Mouse (Mus musculus) lung, adult 18-20 months (tissue): ENCODE results near the gene Mettl24.

Experiments
- DNase-seq, 2 experiments: peaks; one replicate each; pipeline ENCODE4 v3.0.0; 2022; ENCODE audit warnings: mixed read lengths in 2 of 2

Mettl24 gene

DNA sequence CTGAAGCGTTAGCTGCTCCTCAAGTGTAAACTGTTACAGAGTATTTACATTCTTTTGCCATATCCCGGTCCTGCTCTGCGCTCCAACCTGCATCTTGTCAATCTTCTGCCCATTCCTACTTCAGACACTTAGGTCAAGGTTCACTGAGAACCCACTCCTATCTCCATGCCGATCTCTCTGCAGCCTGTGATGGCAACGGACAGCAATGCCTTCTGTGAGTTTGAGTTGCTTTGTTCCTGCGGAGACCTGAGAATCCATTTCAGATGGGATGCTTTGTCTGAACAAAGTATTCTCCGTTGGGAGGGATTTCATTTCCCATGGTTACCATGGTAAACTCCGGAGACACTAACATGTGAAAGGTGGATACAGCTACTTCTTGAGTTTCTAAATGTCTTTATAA lies 2.6 kb downstream of the Mettl24 start:
- no peak for DNase-seq

GRCm38 (mm10) chr10:40686976-40687375 lies 3.9 kb downstream of the Mettl24 start:
- no peak for DNase-seq

DNA sequence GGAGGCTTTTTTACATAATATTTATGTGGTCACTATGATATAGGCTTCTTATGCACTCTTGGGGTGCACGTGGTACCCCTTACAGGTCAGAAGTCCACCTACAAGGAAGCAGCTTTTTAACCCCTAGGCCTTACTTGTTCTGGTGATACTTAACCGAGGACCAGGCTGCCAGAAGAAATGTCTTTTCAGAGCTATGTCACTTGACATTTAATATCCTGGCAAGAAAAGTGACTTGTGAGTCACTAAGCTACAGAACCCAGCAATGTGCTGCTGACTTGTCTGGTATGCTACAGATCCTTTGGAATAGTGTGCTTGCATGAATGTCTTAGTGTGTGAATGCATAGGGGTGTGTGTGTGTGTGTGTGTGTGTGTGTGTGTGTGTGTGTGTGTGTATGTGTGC lies 4.3 kb downstream of the Mettl24 start:
- no peak for DNase-seq

DNA sequence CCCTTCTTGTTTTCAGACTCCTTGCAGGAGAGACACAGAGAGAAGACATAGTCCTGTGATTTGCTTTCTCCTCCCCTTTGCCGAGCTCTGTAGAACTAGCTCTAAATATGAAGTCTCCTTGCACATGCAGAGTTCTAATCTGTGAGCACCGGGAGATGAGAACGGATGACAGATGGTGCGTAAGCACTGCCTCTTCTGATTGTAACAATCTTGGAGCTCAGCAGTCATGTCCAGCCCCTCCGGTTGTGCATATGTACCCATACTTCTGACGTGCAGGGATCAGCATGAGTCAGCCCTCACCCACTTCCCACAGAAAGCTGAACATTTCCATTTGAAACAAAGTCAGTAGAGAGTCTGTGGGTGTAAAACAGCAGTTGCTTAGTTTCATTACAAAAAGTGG lies 5.2 kb downstream of the Mettl24 start:
- DNase-seq: no peak

GRCm38 (mm10) chr10:40688873-40689272 lies 5.8 kb downstream of the Mettl24 start:
- DNase-seq: no peak

- DNase-seq: no peak
These were observed 15.6 kb downstream of the Mettl24 start for GRCm38 (mm10) chr10:40698652-40699051.

DNA sequence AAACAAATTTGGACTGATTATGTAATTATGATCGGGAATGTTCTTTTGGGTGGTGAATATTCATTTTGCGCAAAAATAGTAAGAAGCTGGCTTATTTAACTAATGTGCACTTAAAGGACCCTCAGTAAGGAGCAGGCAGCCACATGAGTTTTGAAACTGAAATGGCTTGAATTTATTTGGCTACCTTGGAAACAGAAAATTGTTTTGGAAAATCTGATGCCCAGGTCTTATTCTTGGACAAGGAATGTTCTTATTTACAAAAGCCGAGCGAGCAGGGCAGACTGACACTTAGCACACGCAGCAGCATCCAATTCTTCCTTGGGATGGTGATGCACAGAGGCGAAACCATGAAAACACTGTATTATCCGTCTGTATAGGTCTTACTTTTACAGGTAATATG lies 28.0 kb downstream of the Mettl24 start:
- no peak for DNase-seq

DNA sequence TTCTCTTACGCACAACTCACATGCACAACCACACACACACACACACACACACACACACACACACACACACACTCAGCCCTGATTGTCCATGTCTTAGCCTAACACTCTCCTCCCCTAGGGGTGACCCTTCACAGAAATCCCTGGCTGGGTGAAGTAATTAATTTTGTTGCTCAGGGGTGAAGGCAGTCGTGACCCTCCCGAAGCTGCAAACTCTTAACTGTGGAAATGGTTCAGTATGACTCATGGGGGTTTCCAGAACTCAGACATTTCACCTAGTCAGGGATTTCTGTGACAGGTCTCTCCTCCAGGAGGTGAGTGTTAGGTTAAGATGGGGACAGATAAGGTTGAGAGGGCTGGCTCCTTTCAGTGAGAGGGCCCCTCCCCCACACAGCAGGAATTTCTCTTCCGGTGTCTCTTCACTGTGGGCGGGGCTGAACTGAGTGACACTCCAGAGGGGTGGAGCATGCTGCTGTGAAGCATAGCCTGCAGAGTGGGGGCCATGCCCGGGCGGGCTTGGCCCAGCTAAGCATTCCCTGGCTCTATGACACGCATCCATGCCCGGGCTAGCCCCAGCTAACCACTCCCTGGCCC lies 30.0 kb downstream of the Mettl24 start:
- peak; percentile 22 to 27 for DNase-seq

- DNase-seq: no peak
These were observed 30.7 kb downstream of the Mettl24 start for GRCm38 (mm10) chr10:40713829-40714228.

GRCm38 (mm10) chr10:40715151-40715550 lies 32.1 kb downstream of the Mettl24 start:
- peak in 1 of 2 experiments; percentile 15 for DNase-seq

GRCm38 (mm10) chr10:40716296-40716695 lies 33.2 kb downstream of the Mettl24 start:
- DNase-seq: no peak

DNA sequence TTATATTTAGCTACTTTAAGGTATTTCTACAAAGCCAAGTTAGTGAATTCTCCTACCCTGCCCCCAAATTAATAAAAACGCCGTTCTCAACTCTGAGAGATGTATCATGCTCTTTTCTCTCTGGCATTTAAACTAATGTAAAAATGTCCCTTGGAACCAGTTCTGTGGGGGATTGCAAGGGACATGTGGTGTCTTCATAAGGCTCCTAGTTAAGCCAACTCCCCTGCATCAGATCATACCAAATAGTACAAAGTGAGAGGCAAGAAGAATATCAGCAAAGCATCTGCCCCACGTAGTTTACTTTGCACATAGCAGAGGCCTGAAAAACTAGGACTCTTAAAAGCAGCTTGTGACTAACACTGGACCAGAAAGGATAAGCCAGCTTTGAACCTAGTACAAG lies 33.6 kb downstream of the Mettl24 start:
- no peak for DNase-seq

GRCm38 (mm10) chr10:40718362-40718761 lies 35.3 kb downstream of the Mettl24 start:
- no peak for DNase-seq

DNA sequence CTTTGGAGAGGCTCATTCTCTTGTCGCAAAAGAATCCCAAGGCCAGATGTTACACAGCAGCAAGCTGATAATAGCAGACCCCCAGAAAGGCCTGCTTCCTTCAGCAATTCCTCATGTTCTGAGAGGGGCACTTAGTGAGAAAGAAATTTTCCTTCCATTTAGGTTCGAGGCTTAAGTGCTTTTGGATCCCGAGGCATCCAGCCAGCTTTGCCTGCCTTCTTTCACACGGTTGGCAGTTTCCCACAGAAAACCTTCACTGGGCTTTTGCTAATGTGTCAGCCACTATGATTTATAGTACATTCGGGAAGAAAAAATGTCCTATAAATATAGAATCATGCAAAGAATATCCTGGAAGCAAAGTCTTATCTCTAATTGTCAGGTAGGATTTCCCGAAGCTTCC lies 36.0 kb downstream of the Mettl24 start:
- DNase-seq: no peak

- DNase-seq: no peak
These were observed 37.8 kb downstream of the Mettl24 start for GRCm38 (mm10) chr10:40720883-40721282.

GRCm38 (mm10) chr10:40724342-40724741 lies 41.3 kb downstream of the Mettl24 start:
- DNase-seq: no peak

DNA sequence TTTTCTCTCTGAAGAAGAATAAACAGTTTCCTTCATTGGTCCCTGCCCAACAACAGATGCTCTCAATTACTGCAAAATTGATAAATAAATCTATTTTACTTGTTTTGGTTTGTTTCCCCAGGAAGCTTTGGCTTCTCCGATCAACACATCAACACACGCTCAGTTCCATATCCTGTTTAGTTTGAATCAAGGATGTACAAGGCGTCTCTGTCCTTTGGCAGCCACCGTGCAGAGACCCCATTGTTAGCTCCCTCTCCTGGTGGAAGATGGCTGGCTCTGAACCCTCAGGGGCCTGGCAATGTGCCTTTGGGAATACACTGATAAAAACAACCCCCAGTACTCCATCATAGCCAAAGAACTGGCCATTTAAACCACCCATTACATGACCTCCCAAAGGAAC lies 42.0 kb downstream of the Mettl24 start:
- peak; percentile 21 to 52 for DNase-seq

DNA sequence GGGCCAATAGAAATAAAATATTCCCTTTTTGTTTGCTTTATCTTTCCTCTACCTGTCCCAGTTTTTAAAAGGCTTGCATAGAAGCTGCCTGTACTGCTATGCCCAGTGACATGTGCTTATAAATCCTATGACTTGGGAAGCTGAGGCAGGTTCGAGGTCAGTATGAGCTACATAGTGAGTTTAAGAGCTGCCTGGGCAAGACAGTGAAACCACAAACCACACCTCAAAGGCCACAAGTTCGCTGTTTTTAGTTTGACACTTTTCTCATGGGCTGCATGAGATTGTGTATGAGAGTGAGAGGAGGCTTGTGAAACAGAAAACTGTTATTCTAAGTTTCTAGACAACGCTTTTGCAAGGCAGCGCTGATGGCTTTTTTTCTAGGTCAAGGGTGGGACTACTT lies 42.4 kb downstream of the Mettl24 start:
- no peak for DNase-seq

- no peak for DNase-seq
These were observed 43.3 kb downstream of the Mettl24 start for GRCm38 (mm10) chr10:40726288-40726902.

DNA sequence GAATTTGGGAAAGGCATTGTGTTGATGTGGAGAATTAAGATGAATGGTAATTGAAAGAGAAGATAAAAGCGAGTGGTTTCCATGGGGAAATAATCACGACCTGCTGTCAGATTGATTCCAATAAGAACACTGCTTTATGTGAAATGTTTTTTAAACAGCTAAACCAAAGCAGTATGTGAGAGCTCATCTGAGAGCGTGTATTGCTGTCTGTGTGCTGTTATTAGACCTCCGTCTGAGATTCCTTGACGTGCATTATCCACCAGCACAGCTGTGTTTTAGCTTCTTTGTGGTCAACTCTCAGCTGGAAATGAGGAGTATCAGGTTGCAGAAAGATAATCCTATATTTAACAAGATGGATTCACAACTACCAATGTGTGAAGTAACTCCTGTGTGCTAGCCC lies 43.9 kb downstream of the Mettl24 start:
- DNase-seq: no peak

GRCm38 (mm10) chr10:40730200-40730599 lies 47.1 kb downstream of the Mettl24 start:
- no peak for DNase-seq

GRCm38 (mm10) chr10:40733291-40733690 lies 50.2 kb downstream of the Mettl24 start:
- no peak for DNase-seq

DNA sequence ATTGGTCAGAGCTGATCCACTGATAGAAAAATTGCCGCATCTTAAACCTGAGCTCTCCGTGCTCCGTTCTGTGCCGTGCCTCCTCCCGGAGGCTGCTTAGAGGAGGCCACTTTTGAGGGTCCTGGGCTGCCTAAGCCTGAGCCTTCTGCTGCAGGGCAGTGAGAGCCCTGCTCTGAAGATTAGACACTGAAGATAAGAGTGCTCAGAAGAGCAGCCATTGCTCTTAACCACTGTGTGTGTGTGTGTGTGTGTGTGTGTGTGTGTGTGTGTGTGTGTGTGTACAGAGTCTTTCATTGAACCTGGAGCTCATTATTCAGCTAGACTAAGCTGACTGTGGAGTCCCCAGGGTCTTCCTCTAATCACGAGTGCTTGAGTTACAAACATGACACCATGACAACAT lies 53.1 kb downstream of the Mettl24 start:
- no peak for DNase-seq

DNA sequence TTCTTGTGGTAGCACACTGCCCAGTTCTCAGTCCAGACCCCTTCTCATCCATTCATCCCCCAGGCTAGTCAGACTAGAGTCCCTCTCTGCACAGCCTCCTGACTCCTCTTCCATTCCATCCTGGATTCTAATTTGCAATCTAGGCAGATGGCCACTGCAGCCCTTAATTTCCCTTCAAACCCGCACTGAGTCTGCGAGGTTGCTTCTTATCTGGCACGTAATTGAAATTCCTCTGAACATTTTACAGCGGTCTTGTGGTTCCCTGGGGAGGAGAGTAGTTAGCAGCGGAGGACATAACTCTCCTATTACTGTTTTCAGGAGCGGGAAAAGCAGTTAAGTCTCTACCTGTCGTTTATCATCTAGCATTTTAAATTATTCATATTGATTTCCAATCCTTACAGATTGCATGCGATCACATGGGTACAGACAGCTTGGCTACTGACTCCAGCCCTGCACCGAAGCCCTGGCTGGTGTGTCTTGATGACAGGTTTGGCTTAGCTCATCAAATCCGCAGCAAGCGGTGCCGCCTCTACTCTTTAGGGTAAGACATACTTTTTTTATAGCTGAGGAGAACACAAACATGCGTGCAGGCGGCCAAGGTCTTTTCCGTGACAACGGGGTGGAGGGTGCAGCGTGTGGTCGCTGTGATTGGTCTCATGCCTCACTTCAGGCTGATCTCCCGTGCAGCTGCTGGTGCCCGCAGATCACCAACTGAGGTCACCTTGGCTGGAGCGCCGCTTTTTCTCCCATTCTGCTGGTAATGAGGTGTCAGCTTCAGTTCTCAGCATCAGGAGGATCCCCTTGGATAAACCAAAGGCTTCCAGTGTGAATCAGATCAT lies 54.4 kb downstream of the Mettl24 start:
- no peak for DNase-seq
